Comparison of ENCODE assay signal across 20 mouse cellular contexts in the genomic region with DNA sequence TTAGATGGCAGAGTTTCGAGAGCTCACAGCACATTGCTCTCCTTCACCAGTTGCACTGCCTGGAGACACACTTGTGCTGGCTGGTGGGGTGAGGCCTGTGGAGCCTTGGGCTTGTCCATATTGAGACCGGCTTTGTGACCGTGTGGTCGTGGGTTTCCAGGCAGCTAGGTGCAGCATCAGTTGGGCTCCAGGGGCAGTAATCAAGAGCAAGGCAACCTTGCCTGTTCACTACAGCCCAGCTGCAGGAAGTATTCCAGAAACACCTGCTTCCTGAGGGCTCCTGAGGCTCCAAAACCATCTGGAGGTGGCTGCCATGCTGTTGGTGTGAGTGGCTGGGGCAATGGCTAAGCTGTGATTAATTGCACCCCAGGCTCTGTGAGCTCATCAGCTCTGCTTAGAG. TPM values are rescaled to one million over a fixed set of nuclear protein-coding genes. Genes with fewer than 3 reads are reported as not detected.
A peak's percentile ranks its signal among the peaks of the same experiment; 100 is the strongest.
DNase-seq lines count a peak whose midpoint lies in the region; ATAC-seq and TF ChIP-seq lines count a peak whose summit lies in the region.
"Had no signal": no experiment of that assay in that cellular context is flagged by ENCODE, and none has a peak within 500 bp of the region (broad histone marks: within the 10 kb centered on the region; RNA-seq: fewer than 3 reads in every experiment).

No protein-coding gene starts in this region.

- no peak overlapping the region for H3K9ac ChIP-seq in heart, embryonic 11.5 days (ENCODE audit: low read depth, low read length)
- no peak overlapping the region for H3K9ac ChIP-seq in limb, embryonic 11.5 days (ENCODE audit: low read length)
- H3K9ac ChIP-seq in stomach, embryonic 16.5 days (ENCODE audit: low read length): no peak overlapping the region
- no peak overlapping the region for H3K9ac ChIP-seq in stomach, postnatal 0 days (ENCODE audit: low read length)
- H3K9ac ChIP-seq: embryonic facial prominence, embryonic 12.5 days; forebrain, embryonic 13.5 days; forebrain, embryonic 15.5 days had no signal

- WGBS in heart, embryonic 11.5 days (ENCODE audit: insufficient replicate concordance): 65% methylated on average over 4 of the region's 4 CpGs
- WGBS in limb, embryonic 11.5 days: 63% methylated on average over 4 of the region's 4 CpGs
- 80% methylated on average over 4 of the region's 4 CpGs for WGBS in limb, embryonic 10.5 days
- WGBS in stomach, embryonic 16.5 days: 70% methylated on average over 4 of the region's 4 CpGs
- 67% methylated on average over 4 of the region's 4 CpGs for WGBS in stomach, postnatal 0 days

- no peaks in the 10 kb centered on the region for H3K36me3 ChIP-seq in heart, embryonic 11.5 days (ENCODE audit: control insufficient read depth, insufficient read depth, low read length)
- H3K36me3 ChIP-seq in limb, embryonic 11.5 days (ENCODE audit: control insufficient read depth, insufficient read depth, low read length): no peaks in the 10 kb centered on the region
- H3K36me3 ChIP-seq in limb, embryonic 10.5 days: no peaks in the 10 kb centered on the region
- H3K36me3 ChIP-seq in stomach, embryonic 16.5 days (ENCODE audit: control insufficient read depth, insufficient read depth, low read length): no peaks in the 10 kb centered on the region
- no peaks in the 10 kb centered on the region for H3K36me3 ChIP-seq in stomach, postnatal 0 days (ENCODE audit: control insufficient read depth, insufficient read depth, low read length)
- H3K36me3 ChIP-seq: embryonic facial prominence, embryonic 10.5 days; embryonic facial prominence, embryonic 12.5 days; forebrain, embryonic 15.5 days had no signal

- no peak overlapping the region for H3K27ac ChIP-seq in heart, embryonic 11.5 days (ENCODE audit: low read depth, low read length)
- no peak overlapping the region for H3K27ac ChIP-seq in limb, embryonic 11.5 days (replicated peaks; ENCODE audit: low read depth, low read length)
- H3K27ac ChIP-seq in limb, embryonic 10.5 days: no peak overlapping the region
- no peak overlapping the region for H3K27ac ChIP-seq in stomach, embryonic 16.5 days (ENCODE audit: low read length)
- no peak overlapping the region for H3K27ac ChIP-seq in stomach, postnatal 0 days (replicated peaks)
- H3K27ac ChIP-seq: embryonic facial prominence, embryonic 10.5 days; embryonic facial prominence, embryonic 12.5 days; forebrain, embryonic 13.5 days; forebrain, embryonic 15.5 days had no signal

- no peak overlapping the region for H3K4me3 ChIP-seq in heart, embryonic 11.5 days (ENCODE audit: low read depth, low read length)
- no peak overlapping the region for H3K4me3 ChIP-seq in limb, embryonic 11.5 days (ENCODE audit: low read depth, low read length)
- no peak overlapping the region for H3K4me3 ChIP-seq in limb, embryonic 10.5 days
- H3K4me3 ChIP-seq in stomach, embryonic 16.5 days (replicated peaks; ENCODE audit: low read length): no peak overlapping the region
- H3K4me3 ChIP-seq in stomach, postnatal 0 days (ENCODE audit: low read depth, low read length): no peak overlapping the region
- H3K4me3 ChIP-seq: embryonic facial prominence, embryonic 10.5 days; embryonic facial prominence, embryonic 12.5 days; forebrain, embryonic 13.5 days; forebrain, embryonic 15.5 days had no signal

- DNase-seq in heart, adult 11 months: peak; percentile 91
- no peak for DNase-seq in limb, embryonic 11.5 days (ENCODE audit: low spot score)
- DNase-seq in limb, embryonic 10.5 days (ENCODE audit: low spot score): no peak
- no peak for DNase-seq in stomach, postnatal 0 days (ENCODE audit: low spot score)
- DNase-seq in gastrocnemius, adult 18-20 months (ENCODE audit: low spot score): no peak
- DNase-seq: adrenal gland, adult 2 months; adrenal gland, postnatal 10 days; adrenal gland, postnatal 25 days; cerebellum, adult 11 months; cerebellum, adult 18-20 months; cerebellum, adult 8-10 months; cerebellum, adult 9-11 months; cerebellum, postnatal 14 days; cerebellum, postnatal 36 days had no signal

- no peaks in the 10 kb centered on the region; the same call in 1 of the 2 replicates for H3K4me1 ChIP-seq in heart, embryonic 11.5 days (ENCODE audit: control insufficient read depth, insufficient read depth, low read length)
- H3K4me1 ChIP-seq in limb, embryonic 11.5 days (ENCODE audit: control insufficient read depth, insufficient read depth, low read length): no peaks in the 10 kb centered on the region
- peaks cover 22% of the 10 kb centered on the region for H3K4me1 ChIP-seq in limb, embryonic 10.5 days
- no peaks in the 10 kb centered on the region for H3K4me1 ChIP-seq in stomach, embryonic 16.5 days (ENCODE audit: control insufficient read depth, insufficient read depth, low read length)
- no peaks in the 10 kb centered on the region for H3K4me1 ChIP-seq in stomach, postnatal 0 days (replicated peaks; ENCODE audit: control insufficient read depth, insufficient read depth)
- H3K4me1 ChIP-seq: embryonic facial prominence, embryonic 12.5 days had no signal

- no peak for TF ChIP-seq CTCF in stomach, postnatal 0 days (IDR thresholded peaks at IDR 0.05; ENCODE audit: low read depth)

- H3K27me3 ChIP-seq in heart, embryonic 11.5 days (ENCODE audit: control insufficient read depth, insufficient read depth, low read length): peaks cover 3% of the 10 kb centered on the region; the same call in 1 of the 2 replicates
- no peaks in the 10 kb centered on the region for H3K27me3 ChIP-seq in limb, embryonic 11.5 days (ENCODE audit: control insufficient read depth, insufficient read depth, low read length)
- no peaks in the 10 kb centered on the region for H3K27me3 ChIP-seq in limb, embryonic 10.5 days (ENCODE audit: low read depth, poor library complexity, severe bottlenecking)
- H3K27me3 ChIP-seq in stomach, embryonic 16.5 days (ENCODE audit: control insufficient read depth, insufficient read depth, low read length): no peaks in the 10 kb centered on the region
- no peaks in the 10 kb centered on the region for H3K27me3 ChIP-seq in stomach, postnatal 0 days (ENCODE audit: control insufficient read depth, insufficient read depth, low read length)
- H3K27me3 ChIP-seq: embryonic facial prominence, embryonic 12.5 days; forebrain, embryonic 13.5 days; forebrain, embryonic 15.5 days had no signal

- no peaks in the 10 kb centered on the region for H3K9me3 ChIP-seq in heart, embryonic 11.5 days (replicated peaks; ENCODE audit: control insufficient read depth, low read length)
- H3K9me3 ChIP-seq in limb, embryonic 11.5 days (ENCODE audit: control insufficient read depth, low read length): no peaks in the 10 kb centered on the region
- no peaks in the 10 kb centered on the region for H3K9me3 ChIP-seq in limb, embryonic 10.5 days (replicated peaks)
- H3K9me3 ChIP-seq in stomach, embryonic 16.5 days (replicated peaks; ENCODE audit: control insufficient read depth, low read length): no peaks in the 10 kb centered on the region
- H3K9me3 ChIP-seq in stomach, postnatal 0 days (ENCODE audit: control insufficient read depth, low read length): no peaks in the 10 kb centered on the region
- H3K9me3 ChIP-seq: embryonic facial prominence, embryonic 10.5 days; embryonic facial prominence, embryonic 12.5 days; forebrain, embryonic 13.5 days; forebrain, embryonic 15.5 days had no signal

- H3K4me2 ChIP-seq in heart, embryonic 11.5 days: no peak overlapping the region
- H3K4me2 ChIP-seq in limb, embryonic 11.5 days (ENCODE audit: low read depth, severe bottlenecking): no peak overlapping the region
- no peak overlapping the region for H3K4me2 ChIP-seq in stomach, embryonic 16.5 days (ENCODE audit: low read depth, low read length)
- H3K4me2 ChIP-seq in stomach, postnatal 0 days (replicated peaks; ENCODE audit: low read depth): no peak overlapping the region
- H3K4me2 ChIP-seq: embryonic facial prominence, embryonic 12.5 days; forebrain, embryonic 13.5 days; forebrain, embryonic 15.5 days had no signal

- ATAC-seq in heart, embryonic 11.5 days (replicated peaks; ENCODE audit: insufficient number of reproducible peaks, low FRiP score, low TSS enrichment): no peak
- ATAC-seq in limb, embryonic 11.5 days (ENCODE audit: insufficient number of reproducible peaks, low FRiP score, low TSS enrichment, low read depth): 0 out of 2 replicates have a peak, but pooled peaks have one; percentile 9
- 0 out of 2 replicates have a peak, but pooled peaks have one; percentile 25 for ATAC-seq in stomach, embryonic 16.5 days (ENCODE audit: insufficient read depth, low FRiP score)
- no peak for ATAC-seq in stomach, postnatal 0 days (ENCODE audit: low FRiP score, low TSS enrichment)
- ATAC-seq: forebrain, embryonic 13.5 days; forebrain, embryonic 15.5 days had no signal

- no peak for TF ChIP-seq EP300 in stomach, postnatal 0 days (optimal IDR thresholded peaks at IDR 0.05)

RNA-seq across cellular contexts. Expression of a gene that starts 47.9 kb away (rescaled TPM):
- polyA plus RNA-seq in heart, embryonic 11.5 days (2014; fragmentation: Nextera tagmentation; extraction: Ambion mirVana): 14.3 and 14.5 TPM in 2 replicates
- polyA plus RNA-seq in limb, embryonic 11.5 days (2014; fragmentation: Nextera tagmentation; extraction: Ambion mirVana): 1.9 and 4.0 TPM in 2 replicates
- polyA plus RNA-seq in limb, embryonic 10.5 days (2016; fragmentation: Nextera tagmentation; extraction: Ambion mirVana): 6.8 and 9.0 TPM in 2 replicates
- polyA plus RNA-seq in stomach, embryonic 16.5 days (2015; fragmentation: Nextera tagmentation; extraction: Ambion mirVana): 5.5 TPM in 2 replicates
- polyA plus RNA-seq in stomach, postnatal 0 days (2015; fragmentation: Nextera tagmentation; extraction: Ambion mirVana): 3.3 and 3.4 TPM in 2 replicates
- total RNA-seq in gastrocnemius, adult 18-20 months (2021): 1 to 10 TPM; 5.7 to 6.6 TPM

Comparison
In these comparisons a context has a peak if more than half of its experiments do, and no peak if none do; other contexts are left out.
1. ATAC-seq: peak in limb, embryonic 11.5 days (single experiment) and stomach, embryonic 16.5 days (single experiment); none in heart, embryonic 11.5 days (single experiment) and stomach, postnatal 0 days (single experiment).